Mouse (Mus musculus): Measurements from ENCODE around the gene Phf5a. TPM values are rescaled to one million over a fixed set of nuclear protein-coding genes. Genes with fewer than 3 reads are reported as not detected.
A peak's percentile ranks its signal among the peaks of the same experiment; 100 is the strongest.

The Phf5a gene
- total and polyA plus RNA-seq, 3 experiments: 10.3 to 99.2 (median 79.6) TPM

DNA sequence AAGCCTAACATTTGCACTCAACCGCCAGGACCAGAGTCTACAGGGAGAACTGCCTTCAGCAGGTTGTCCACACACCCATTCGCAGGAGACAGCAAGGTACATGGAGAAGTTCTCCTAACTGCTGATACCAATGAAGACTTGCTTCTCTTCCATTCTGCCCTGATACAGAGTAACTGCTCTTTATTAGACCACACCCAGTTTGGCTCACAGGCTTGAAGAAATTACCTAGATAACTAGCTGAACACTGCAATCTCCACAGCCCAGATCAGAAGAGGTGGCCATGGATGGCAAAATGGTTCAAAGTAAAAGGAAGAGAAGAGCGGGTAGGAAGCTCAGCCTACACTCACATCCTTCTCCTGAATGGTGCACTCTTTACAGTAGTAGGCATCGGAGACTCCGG, 1.7 kb downstream of the Phf5a start:
- H3K4me3 ChIP-seq (ENCODE audit: low read depth, low read length): no peak overlapping the region; the same call in 1 of the 2 replicates
- no peaks in the 10 kb centered on the region; the same call in 1 of the 2 replicates for H3K27me3 ChIP-seq (ENCODE audit: insufficient read depth, low read length)
- H3K36me3 ChIP-seq (replicated peaks): peaks cover 72% of the 10 kb centered on the region
- DNase-seq (ENCODE audit: low spot score): no peak
- peaks cover 52% of the 10 kb centered on the region for H3K4me1 ChIP-seq (ENCODE audit: insufficient read depth, low read depth, low read length)
- no peaks in the 10 kb centered on the region for H3K9me3 ChIP-seq (replicated peaks)
- TF ChIP-seq GATA2 (IDR thresholded peaks at IDR 0.05; ENCODE audit: borderline replicate concordance, low read depth, low read length) (no peak), CTCF (IDR thresholded peaks at IDR 0.05; ENCODE audit: low read depth, low read length) (no peak), TAL1 (conservative IDR thresholded peaks at IDR 0.05; ENCODE audit: low read depth, low read length) (no peak), GATA1 (IDR thresholded peaks at IDR 0.05; ENCODE audit: borderline replicate concordance, low read length) (no peak), POLR2AphosphoS5 (IDR thresholded peaks at IDR 0.05; ENCODE audit: insufficient replicate concordance, low read depth, low read length) (no peak)
- ATAC-seq (ENCODE audit: extremely low read depth, insufficient number of reproducible peaks, low FRiP score, poor library complexity, severe bottlenecking): no peak

DNA sequence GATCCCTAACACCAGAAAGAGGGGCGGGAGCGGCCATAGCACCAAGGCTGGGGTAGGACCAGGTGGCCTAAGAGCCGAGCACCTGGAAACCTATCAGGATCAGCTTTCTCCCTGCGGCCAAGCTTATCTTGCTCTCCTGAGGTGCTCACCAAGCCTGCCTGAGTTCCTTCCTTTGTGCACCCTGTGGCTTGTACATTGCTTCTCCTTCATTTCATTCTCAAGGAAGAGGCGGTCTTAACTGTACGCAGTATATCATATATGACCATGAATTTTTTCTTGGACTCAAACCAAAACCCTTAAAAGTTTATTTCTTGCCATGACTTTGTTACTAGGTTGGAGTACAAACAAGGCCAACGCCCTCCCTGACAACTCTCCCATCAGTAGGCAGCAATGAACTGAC, 7.5 kb downstream of the Phf5a start:
- no peaks in the 10 kb centered on the region for H3K9me3 ChIP-seq (replicated peaks)

DNA sequence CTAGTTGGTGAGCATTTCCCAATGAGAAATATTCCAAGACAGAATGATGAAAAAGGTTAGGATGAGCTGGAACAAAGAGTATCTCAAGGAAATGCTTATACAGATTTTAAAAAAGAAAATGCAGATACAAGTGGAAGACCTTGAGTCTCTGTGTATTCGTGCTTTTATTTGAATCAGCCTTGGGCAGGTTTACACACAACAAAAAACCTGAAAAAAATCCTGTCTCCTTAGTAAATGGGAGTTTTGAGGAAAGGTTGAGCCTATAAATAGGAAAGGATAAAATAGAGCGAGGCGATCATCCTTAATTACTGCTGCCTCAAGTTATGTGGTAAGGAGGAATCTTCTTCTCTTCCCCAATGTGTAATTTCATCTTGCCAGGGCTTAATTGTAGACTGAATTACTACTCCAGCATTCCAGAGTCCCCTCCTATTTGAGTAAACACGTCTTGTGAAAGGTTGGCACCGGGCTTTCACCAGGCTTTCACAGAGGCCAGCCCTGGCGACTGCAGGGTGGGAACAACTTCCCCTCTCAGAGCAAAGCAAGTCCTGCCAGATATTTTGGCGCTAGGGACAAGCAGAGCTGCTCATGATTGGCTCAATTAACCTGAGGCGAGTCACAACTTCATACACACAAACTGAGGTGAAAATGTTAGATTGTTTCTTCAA, 11.1 kb downstream of the Phf5a start:
- no peak overlapping the region for H3K4me3 ChIP-seq (ENCODE audit: low read depth, low read length)
- DNase-seq (ENCODE audit: low spot score): no peak
- H3K36me3 ChIP-seq (replicated peaks): peaks cover 29% of the 10 kb centered on the region
- no peak for ATAC-seq (ENCODE audit: extremely low read depth, insufficient number of reproducible peaks, low FRiP score, poor library complexity, severe bottlenecking)
- TF ChIP-seq TAL1 (conservative IDR thresholded peaks at IDR 0.05; ENCODE audit: low read depth, low read length) (no peak), GATA2 (IDR thresholded peaks at IDR 0.05; ENCODE audit: borderline replicate concordance, low read depth, low read length) (no peak), CTCF (IDR thresholded peaks at IDR 0.05; ENCODE audit: low read depth, low read length) (no peak), GATA1 (IDR thresholded peaks at IDR 0.05; ENCODE audit: borderline replicate concordance, low read length) (no peak), POLR2AphosphoS5 (IDR thresholded peaks at IDR 0.05; ENCODE audit: insufficient replicate concordance, low read depth, low read length) (no peak)
- H3K9me3 ChIP-seq (replicated peaks): no peaks in the 10 kb centered on the region
- peaks cover 52% of the 10 kb centered on the region for H3K4me1 ChIP-seq (ENCODE audit: insufficient read depth, low read depth, low read length)
- H3K27me3 ChIP-seq (ENCODE audit: insufficient read depth, low read length): no peaks in the 10 kb centered on the region; the same call in 1 of the 2 replicates

More for the DNA sequence above, 7.5 kb downstream of the Phf5a start:
- ATAC-seq (ENCODE audit: extremely low read depth, insufficient number of reproducible peaks, low FRiP score, poor library complexity, severe bottlenecking) (no peak), DNase-seq (ENCODE audit: low spot score) (no peak)
- Histone ChIP-seq H3K36me3 (replicated peaks) (peaks cover 65% of the 10 kb centered on the region), H3K27me3 (ENCODE audit: insufficient read depth, low read length) (no peaks in the 10 kb centered on the region; the same call in 1 of the 2 replicates), H3K4me1 (ENCODE audit: insufficient read depth, low read depth, low read length) (peaks cover 38% of the 10 kb centered on the region), H3K4me3 (ENCODE audit: low read depth, low read length) (no peak overlapping the region)
- no peak for TF ChIP-seq POLR2AphosphoS5 (IDR thresholded peaks at IDR 0.05; ENCODE audit: insufficient replicate concordance, low read depth, low read length)

DNA sequence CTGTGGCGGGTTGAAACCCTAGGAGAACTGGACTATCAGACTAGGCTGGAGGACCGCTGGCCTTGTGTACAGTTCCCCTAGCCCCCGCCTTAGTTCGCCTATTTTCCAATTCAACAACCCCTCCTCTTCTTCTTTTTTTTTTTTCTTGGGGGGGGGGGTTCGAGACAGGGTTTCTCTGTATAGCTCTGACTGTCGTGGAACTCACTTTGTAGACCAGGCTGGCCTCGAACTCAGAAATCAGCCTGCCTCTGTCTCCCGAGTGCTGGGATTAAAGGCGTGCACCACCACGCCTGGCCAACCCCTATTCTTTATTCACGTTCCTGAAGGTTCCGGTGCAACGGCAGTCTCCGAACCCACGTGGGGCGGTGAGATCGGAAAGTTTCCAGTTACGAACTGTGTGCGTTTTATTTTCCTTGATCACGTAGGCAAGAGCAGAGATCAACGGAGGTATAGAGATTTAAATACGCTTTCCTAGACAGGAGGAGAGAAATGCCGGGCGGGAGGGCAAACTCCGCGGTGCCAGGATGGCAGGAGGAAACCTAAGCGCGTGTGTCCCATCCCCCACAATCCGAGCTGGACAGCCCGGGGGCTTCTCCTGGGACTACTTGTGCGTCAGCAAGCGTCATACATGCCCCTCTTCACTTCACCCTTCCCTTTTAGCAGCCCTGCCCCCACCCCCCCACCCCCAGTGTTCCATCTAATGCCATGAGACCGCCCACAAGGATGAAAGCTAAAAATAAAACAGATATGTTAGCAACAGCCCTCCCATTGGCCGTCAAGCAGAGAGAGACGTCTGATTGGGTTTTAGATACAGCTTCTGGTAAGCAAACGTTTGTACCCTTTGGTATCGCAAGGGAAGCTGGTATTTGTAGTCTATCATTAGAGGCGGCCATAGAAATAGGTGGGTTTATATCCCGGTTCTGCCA, 12.1 kb downstream of the Phf5a start:
- no peaks in the 10 kb centered on the region for H3K27me3 ChIP-seq (ENCODE audit: insufficient read depth, low read length)
- peak; percentile 65 for ATAC-seq (ENCODE audit: extremely low read depth, insufficient number of reproducible peaks, low FRiP score, poor library complexity, severe bottlenecking)

DNA sequence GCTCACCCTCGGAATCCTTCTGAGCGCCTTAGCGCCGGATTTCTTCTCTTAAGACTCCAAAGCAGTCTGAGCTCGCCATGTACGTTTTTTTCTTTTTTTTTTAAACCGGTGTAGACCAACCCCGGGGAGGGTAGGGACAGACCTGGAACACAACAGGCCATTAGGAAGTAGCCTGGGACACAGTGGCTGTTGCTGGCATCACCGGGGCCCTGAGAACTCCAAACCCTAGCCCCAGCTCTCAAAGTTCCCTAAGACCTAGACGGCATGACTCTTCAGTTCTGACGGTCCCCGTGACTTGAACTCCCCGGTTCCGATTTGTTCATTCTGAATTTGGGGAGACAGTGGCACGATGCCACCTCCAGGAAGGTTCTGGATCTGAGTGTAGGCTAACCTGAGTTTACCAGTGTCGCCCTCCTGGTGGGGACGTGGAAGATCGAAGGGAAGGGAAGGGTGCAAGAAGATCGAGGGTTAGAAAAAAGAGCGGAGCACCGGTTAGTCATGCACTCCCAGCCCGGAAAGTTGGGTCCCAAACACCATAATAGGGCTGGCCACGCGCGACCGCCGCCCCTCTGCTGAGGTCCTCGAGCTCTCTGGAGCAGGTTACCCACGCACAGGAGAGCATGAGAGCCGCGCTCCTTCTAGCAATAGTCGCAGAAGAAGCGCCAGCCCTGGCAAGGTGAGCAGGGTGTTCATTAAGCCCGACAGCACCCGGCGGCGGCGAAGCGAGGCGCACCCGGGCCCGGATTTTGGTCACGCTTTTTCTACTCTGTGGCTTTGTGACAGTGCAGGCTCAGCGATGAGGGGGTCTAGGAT, 13.0 kb downstream of the Phf5a start, which contains the start of gene Tob2:
Gene Tob2, minus strand, starts transcription at position 280 of the 813 bp plus-strand sequence.
- no peak for DNase-seq (ENCODE audit: low spot score)
- ATAC-seq (ENCODE audit: extremely low read depth, insufficient number of reproducible peaks, low FRiP score, poor library complexity, severe bottlenecking): no peak
- Histone ChIP-seq H3K4me3 (ENCODE audit: low read depth, low read length) (peak within 1 kb of the TSS; percentile 85), H3K36me3 (replicated peaks) (peaks cover 23% of the 10 kb centered on the region), H3K9me3 (replicated peaks) (no peaks in the 10 kb centered on the region), H3K4me1 (ENCODE audit: insufficient read depth, low read depth, low read length) (peaks cover 54% of the 10 kb centered on the region), H3K27me3 (ENCODE audit: insufficient read depth, low read length) (no peaks in the 10 kb centered on the region)
- TF ChIP-seq CTCF (IDR thresholded peaks at IDR 0.05; ENCODE audit: low read depth, low read length) (no peak), POLR2AphosphoS5 (IDR thresholded peaks at IDR 0.05; ENCODE audit: insufficient replicate concordance, low read depth, low read length) (no peak), TAL1 (conservative IDR thresholded peaks at IDR 0.05; ENCODE audit: low read depth, low read length) (no peak), GATA2 (IDR thresholded peaks at IDR 0.05; ENCODE audit: borderline replicate concordance, low read depth, low read length) (no peak), GATA1 (IDR thresholded peaks at IDR 0.05; ENCODE audit: borderline replicate concordance, low read length) (no peak)

More for the DNA sequence above, 12.1 kb downstream of the Phf5a start:
- DNase-seq (ENCODE audit: low spot score): peak; percentile 82
- Histone ChIP-seq H3K9me3 (replicated peaks) (no peaks in the 10 kb centered on the region), H3K4me1 (ENCODE audit: insufficient read depth, low read depth, low read length) (peaks cover 55% of the 10 kb centered on the region), H3K4me3 (ENCODE audit: low read depth, low read length) (peak overlapping the region; percentile 85), H3K36me3 (replicated peaks) (peaks cover 25% of the 10 kb centered on the region)
- no peak for TF ChIP-seq GATA2 (IDR thresholded peaks at IDR 0.05; ENCODE audit: borderline replicate concordance, low read depth, low read length)
- no peak for TF ChIP-seq POLR2AphosphoS5 (IDR thresholded peaks at IDR 0.05; ENCODE audit: insufficient replicate concordance, low read depth, low read length)
- TF ChIP-seq GATA1 (IDR thresholded peaks at IDR 0.05; ENCODE audit: borderline replicate concordance, low read length): no peak
- no peak for TF ChIP-seq CTCF (IDR thresholded peaks at IDR 0.05; ENCODE audit: low read depth, low read length)
- TF ChIP-seq TAL1 (conservative IDR thresholded peaks at IDR 0.05; ENCODE audit: low read depth, low read length): no peak
